17 mouse cellular contexts compared by ENCODE assay signal in genomic region chr7:79803887-79804286, GRCm38 (mm10). TPM values are rescaled to one million over a fixed set of nuclear protein-coding genes. Genes with fewer than 3 reads are reported as not detected.
DNase-seq lines count a peak whose midpoint lies in the region; ATAC-seq and TF ChIP-seq lines count a peak whose summit lies in the region.
"Had no signal": no experiment of that assay in that cellular context is flagged by ENCODE, and none has a peak within 500 bp of the region (broad histone marks: within the 10 kb centered on the region; RNA-seq: fewer than 3 reads in every experiment).

No protein-coding gene starts in this region.

- no peak overlapping the region for H3K4me2 ChIP-seq in stomach, postnatal 0 days (replicated peaks; ENCODE audit: low read depth)
- H3K4me2 ChIP-seq: hindbrain, embryonic 15.5 days; midbrain, embryonic 15.5 days had no signal

- WGBS in heart, embryonic 10.5 days: 57% methylated on average over 2 of the region's 2 CpGs
- 35% methylated on average over 2 of the region's 2 CpGs for WGBS in stomach, postnatal 0 days

- TF ChIP-seq CTCF in stomach, postnatal 0 days (IDR thresholded peaks at IDR 0.05; ENCODE audit: low read depth): no peak

- H3K4me3 ChIP-seq in heart, embryonic 10.5 days: no peak overlapping the region
- no peak overlapping the region for H3K4me3 ChIP-seq in stomach, postnatal 0 days (ENCODE audit: low read depth, low read length)
- H3K4me3 ChIP-seq: erythroblast, embryonic 14.5 days; gastrocnemius, adult 2 months; hindbrain, embryonic 15.5 days; midbrain, embryonic 15.5 days had no signal

- peaks cover 10% of the 10 kb centered on the region; the same call in 1 of the 2 replicates for H3K4me1 ChIP-seq in heart, embryonic 10.5 days
- no peaks in the 10 kb centered on the region for H3K4me1 ChIP-seq in stomach, postnatal 0 days (replicated peaks; ENCODE audit: control insufficient read depth, insufficient read depth)
- H3K4me1 ChIP-seq: hindbrain, embryonic 15.5 days; midbrain, embryonic 15.5 days had no signal

- peak; percentile 29 to 41 for DNase-seq in heart, adult 18-20 months
- DNase-seq in heart, embryonic 10.5 days (ENCODE audit: low spot score): no peak
- peak; percentile 47 for DNase-seq in ovary, postnatal 36 days (ENCODE audit: low spot score)
- no peak for DNase-seq in ovary, postnatal 14 days (ENCODE audit: low spot score)
- peak; percentile 39 to 67 for DNase-seq in kidney, postnatal 36 days
- peak; percentile 63 for DNase-seq in stomach, postnatal 0 days (ENCODE audit: low spot score)
- DNase-seq in retina, embryonic 14.5 days (ENCODE audit: low spot score): no peak
- no peak for DNase-seq in layer of hippocampus, postnatal 14 days (ENCODE audit: low spot score in 2 of 2)
- DNase-seq: B cell, adult 2 months; cerebellum, postnatal 25 days; gastrocnemius, adult 2 months; liver; thymus, postnatal 4 days had no signal

- no peaks in the 10 kb centered on the region for H3K36me3 ChIP-seq in heart, embryonic 10.5 days
- H3K36me3 ChIP-seq in stomach, postnatal 0 days (ENCODE audit: control insufficient read depth, insufficient read depth, low read length): no peaks in the 10 kb centered on the region
- H3K36me3 ChIP-seq: hindbrain, embryonic 15.5 days; midbrain, embryonic 15.5 days had no signal

- no peak overlapping the region for H3K27ac ChIP-seq in heart, embryonic 10.5 days
- H3K27ac ChIP-seq in stomach, postnatal 0 days (replicated peaks): no peak overlapping the region
- H3K27ac ChIP-seq: gastrocnemius, adult 2 months; hindbrain, embryonic 15.5 days; midbrain, embryonic 15.5 days had no signal

- ATAC-seq in stomach, postnatal 0 days (ENCODE audit: low FRiP score, low TSS enrichment): no peak
- ATAC-seq: midbrain, embryonic 15.5 days had no signal

- H3K27me3 ChIP-seq in heart, embryonic 10.5 days (ENCODE audit: insufficient read depth, poor library complexity, severe bottlenecking): peaks cover 17% of the 10 kb centered on the region
- H3K27me3 ChIP-seq in stomach, postnatal 0 days (ENCODE audit: control insufficient read depth, insufficient read depth, low read length): no peaks in the 10 kb centered on the region
- H3K27me3 ChIP-seq: hindbrain, embryonic 15.5 days; midbrain, embryonic 15.5 days had no signal

- no peak overlapping the region for H3K9ac ChIP-seq in stomach, postnatal 0 days (ENCODE audit: low read length)
- H3K9ac ChIP-seq: hindbrain, embryonic 15.5 days; midbrain, embryonic 15.5 days had no signal

- no peak for TF ChIP-seq EP300 in stomach, postnatal 0 days (optimal IDR thresholded peaks at IDR 0.05)

- H3K9me3 ChIP-seq in heart, embryonic 10.5 days: no peaks in the 10 kb centered on the region
- H3K9me3 ChIP-seq in stomach, postnatal 0 days (ENCODE audit: control insufficient read depth, low read length): no peaks in the 10 kb centered on the region
- H3K9me3 ChIP-seq: hindbrain, embryonic 15.5 days; midbrain, embryonic 15.5 days had no signal

RNA-seq across cellular contexts. Expression of gene Mesp2, which starts 6.6 kb away (rescaled TPM):
- under 1 TPM in 1 of 2 experiments, not detected in 1; 0.12 TPM for total RNA-seq in heart, adult 18-20 months (2021)
- polyA plus RNA-seq in heart, embryonic 10.5 days (2016; fragmentation: Nextera tagmentation; extraction: Ambion mirVana): 0.21 and 0.48 TPM in 2 replicates
- polyA plus RNA-seq in stomach, postnatal 0 days (2015; fragmentation: Nextera tagmentation; extraction: Ambion mirVana): 1.5 and 2.5 TPM in 2 replicates
- 1 to 10 TPM; 1.2 to 1.9 TPM for total RNA-seq in layer of hippocampus, postnatal 14 days (2021)
- total RNA-seq: gastrocnemius, adult 2 months; neutrophil, adult 5-6 weeks had no signal
- polyA plus RNA-seq: erythroblast, embryonic 14.5 days had no signal

RNA-seq across cellular contexts. Expression of gene Mesp1, which starts 10.3 kb away (rescaled TPM):
- total RNA-seq in heart, adult 18-20 months (2021): not detected
- 0.16 and 0.30 TPM in 2 replicates for polyA plus RNA-seq in heart, embryonic 10.5 days (2016; fragmentation: Nextera tagmentation; extraction: Ambion mirVana)
- polyA plus RNA-seq in stomach, postnatal 0 days (2015; fragmentation: Nextera tagmentation; extraction: Ambion mirVana): not detected in 2 replicates
- under 1 TPM; 0.60 TPM for total RNA-seq in layer of hippocampus, postnatal 14 days (2021)
- total RNA-seq: gastrocnemius, adult 2 months; neutrophil, adult 5-6 weeks had no signal
- polyA plus RNA-seq: midbrain, embryonic 15.5 days had no signal

RNA-seq across cellular contexts. Expression of gene Anpep, which starts 57.0 kb away (rescaled TPM):
- 10 to 100 TPM; 10.5 to 13.0 TPM for total RNA-seq in heart, adult 18-20 months (2021)
- polyA plus RNA-seq in heart, embryonic 10.5 days (2016; fragmentation: Nextera tagmentation; extraction: Ambion mirVana): 6.8 and 8.3 TPM in 2 replicates
- 31.4 and 36.8 TPM in 2 replicates for polyA plus RNA-seq in stomach, postnatal 0 days (2015; fragmentation: Nextera tagmentation; extraction: Ambion mirVana)
- 1 to 10 TPM; 4.6 to 5.3 TPM for total RNA-seq in layer of hippocampus, postnatal 14 days (2021)
- total RNA-seq: neutrophil, adult 5-6 weeks had no signal

Comparison
In these comparisons a context has a peak if more than half of its experiments do, and no peak if none do; other contexts are left out.
1. DNase-seq: peak in heart, adult 18-20 months (2 of 2), ovary, postnatal 36 days (single experiment), kidney, postnatal 36 days (2 of 2) and stomach, postnatal 0 days (single experiment); none in heart, embryonic 10.5 days (single experiment), ovary, postnatal 14 days (single experiment), retina, embryonic 14.5 days (single experiment) and layer of hippocampus, postnatal 14 days (0 of 2).